Mouse (Mus musculus) liver, embryonic 16.5 days (tissue): ENCODE results near the gene AB124611. TPM values are rescaled to one million over a fixed set of nuclear protein-coding genes. Genes with fewer than 3 reads are reported as not detected.

ENCODE experiments used
- ATAC-seq: fragments of 200-750 bp; cut with Nextera tagmentation; 2 replicates; pipeline ENCODE4 v1.8.0; 2017; ENCODE audit warnings: low read depth, mild to moderate bottlenecking, moderate number of reproducible peaks, moderate library complexity
- H3K27ac ChIP-seq: fragments of 300-500 bp; sonication (generic); 2 replicates; pipeline ENCODE4 v1.5.1; 2014; ENCODE audit warnings: mild to moderate bottlenecking, low read length
- H3K27me3 ChIP-seq: fragments of 300-500 bp; sonication (generic); 2 replicates; pipeline ENCODE4 v1.6.1; 2014; ENCODE audit warnings: low read depth, low read length, mixed read lengths; ENCODE audit not compliant: control insufficient read depth, insufficient read depth
- H3K36me3 ChIP-seq: fragments of 300-500 bp; sonication (generic); 2 replicates; pipeline ENCODE4 v1.6.1; 2014; ENCODE audit warnings: mild to moderate bottlenecking; ENCODE audit not compliant: control insufficient read depth, insufficient read depth
- H3K4me1 ChIP-seq: fragments of 300-500 bp; sonication (generic); 2 replicates; pipeline ENCODE4 v1.6.1; 2014; ENCODE audit warnings: low read depth, low read length, mixed read lengths; ENCODE audit not compliant: control insufficient read depth
- H3K4me2 ChIP-seq: fragments of 300-500 bp; sonication (generic); 2 replicates; pipeline ENCODE4 v1.6.1; 2014; ENCODE audit warnings: low read depth, low read length, mixed read lengths
- H3K4me3 ChIP-seq: fragments of 300-500 bp; sonication (generic); 2 replicates; pipeline ENCODE4 v1.5.1; 2014; ENCODE audit warnings: low read depth, mild to moderate bottlenecking, low read length
- H3K9ac ChIP-seq: fragments of 300-500 bp; sonication (generic); 2 replicates; pipeline ENCODE4 v1.6.1; 2014; ENCODE audit warnings: low read depth, low read length
- H3K9me3 ChIP-seq: fragments of 300-500 bp; sonication (generic); replicated peaks from 2 replicates; pipeline ENCODE4 v1.6.1; 2016; ENCODE audit warnings: low read length; ENCODE audit not compliant: control insufficient read depth
- WGBS: fragments of 180-500 bp; shearing (Covaris S2); extraction: QIAGEN DNeasy Blood & Tissue Kit; methylation state at CpG from one replicate; pipeline ENCODE4 v1.1.7; 2014; ENCODE audit not compliant: insufficient replicate concordance; 5-methylcytosine and 5-hydroxymethylcytosine counted together
- polyA plus RNA-seq: library from polyadenylated mRNA; unstranded; fragments of >200 nt; fragmentation: Nextera tagmentation; extraction: Ambion mirVana; gene quantifications from 2 replicates; pipeline ENCODE4 v1.2.1, GENCODE M21; 2015

The AB124611 gene
- polyA plus RNA-seq, 1 experiment from 2014 or later: 11.3 TPM

DNA sequence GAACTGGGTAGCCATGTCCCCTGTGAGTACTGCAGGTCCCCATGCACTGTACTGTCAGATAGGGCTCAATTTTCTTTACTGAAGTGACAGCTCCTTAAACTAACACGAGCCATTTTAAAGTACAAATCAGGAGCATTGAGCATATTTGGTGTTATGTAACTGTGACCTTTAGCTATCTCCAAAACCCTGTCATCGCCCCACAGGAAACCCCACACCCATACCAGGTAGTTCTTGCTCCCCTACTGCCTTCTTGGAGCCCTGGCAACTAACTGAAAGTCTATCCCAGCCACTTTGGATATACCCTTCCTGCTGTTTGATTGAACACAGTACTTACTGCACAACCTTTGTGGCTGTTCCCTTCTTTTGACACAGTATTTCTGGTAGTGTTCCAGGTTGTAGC is 41.1 kb downstream of the AB124611 start:
- H3K9me3 ChIP-seq: no peaks in the 10 kb centered on the region
- peaks cover 34% of the 10 kb centered on the region for H3K4me1 ChIP-seq
- no peak overlapping the region for H3K27ac ChIP-seq
- H3K27me3 ChIP-seq: no peaks in the 10 kb centered on the region
- H3K4me2 ChIP-seq: no peak overlapping the region
- H3K36me3 ChIP-seq: peaks cover 20% of the 10 kb centered on the region
- ATAC-seq: no peak
- no peak overlapping the region for H3K9ac ChIP-seq
- no peak overlapping the region for H3K4me3 ChIP-seq
- WGBS: 65% methylated on average over 2 of the region's 2 CpGs

DNA sequence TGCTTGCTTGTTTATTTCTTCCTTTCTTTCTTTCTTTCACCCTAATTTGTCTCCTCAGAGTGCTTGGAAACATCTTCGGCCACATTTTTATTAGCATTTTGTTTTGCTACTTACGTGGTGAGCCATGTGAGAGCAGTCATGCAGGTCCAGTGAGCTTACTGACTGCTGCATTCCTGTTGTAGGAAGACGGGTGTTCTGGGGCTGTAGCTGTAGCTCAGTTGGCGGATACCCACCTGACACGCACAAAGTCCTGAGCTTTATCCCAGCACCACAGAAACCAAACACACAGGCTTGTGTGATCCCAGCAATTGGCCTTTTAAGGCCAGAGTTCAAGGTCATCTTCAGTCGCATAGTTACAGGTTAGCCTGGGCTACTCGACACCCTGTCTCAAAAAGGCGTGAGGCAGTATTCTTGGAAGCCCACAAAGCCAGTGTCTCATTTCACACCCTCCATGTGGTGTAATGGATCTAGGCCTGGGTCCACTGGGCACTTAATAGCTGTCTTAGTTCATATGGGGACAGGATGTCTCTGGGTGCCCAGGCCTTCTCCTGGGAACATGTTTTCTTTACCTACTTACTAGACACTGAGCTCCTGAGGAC is 42.8 kb downstream of the AB124611 start:
- H3K27me3 ChIP-seq: no peaks in the 10 kb centered on the region

DNA sequence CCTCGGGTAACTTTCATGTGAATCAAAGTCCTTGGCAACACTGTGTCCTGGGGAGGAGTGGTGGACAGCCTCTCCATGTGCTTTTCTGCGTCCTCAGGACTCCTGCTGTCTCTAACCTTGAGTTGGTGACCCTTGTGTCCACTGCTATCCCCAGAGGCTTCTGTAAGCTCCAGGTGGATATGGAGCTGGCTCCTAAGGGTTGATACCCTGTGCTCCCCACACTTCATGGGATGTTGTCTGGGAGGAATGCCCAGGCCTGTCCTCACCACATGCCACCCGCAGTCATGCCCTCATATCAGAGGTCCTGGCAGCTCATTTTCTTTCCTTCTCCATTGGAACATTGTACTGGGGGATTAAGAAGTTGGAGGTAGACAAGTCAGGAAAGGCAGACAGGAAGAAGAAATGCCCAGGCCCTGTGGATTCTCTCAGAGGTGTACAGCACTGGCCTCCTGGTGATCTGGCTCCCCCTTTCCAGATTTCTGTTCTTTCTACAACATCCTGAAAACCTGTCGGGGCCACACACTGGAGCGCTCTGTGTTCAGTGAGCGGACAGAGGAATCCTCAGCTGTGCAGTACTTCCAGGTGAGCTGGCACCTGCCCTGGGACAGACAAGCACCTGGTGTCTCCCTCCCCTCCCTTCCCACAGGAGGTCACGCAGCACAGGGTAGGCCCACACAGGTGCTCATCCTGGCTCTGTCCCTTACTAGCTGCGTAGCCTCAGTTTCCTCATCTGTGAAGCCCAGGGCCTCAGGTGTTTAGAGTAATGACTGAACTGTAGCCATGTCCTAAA is 48.2 kb downstream of the AB124611 start:
- ATAC-seq: no peak
- Histone ChIP-seq H3K27me3 (no peaks in the 10 kb centered on the region), H3K4me2 (no peak overlapping the region), H3K4me1 (no peaks in the 10 kb centered on the region), H3K9ac (no peak overlapping the region), H3K9me3 (no peaks in the 10 kb centered on the region), H3K4me3 (no peak overlapping the region), H3K36me3 (peaks cover 48% of the 10 kb centered on the region), H3K27ac (no peak overlapping the region)
- 86% methylated on average over 8 of the region's 8 CpGs for WGBS

More for the DNA sequence above, 42.8 kb downstream of the AB124611 start:
- Histone ChIP-seq H3K36me3 (peaks cover 23% of the 10 kb centered on the region), H3K4me3 (no peak overlapping the region), H3K27ac (no peak overlapping the region), H3K4me1 (peaks cover 34% of the 10 kb centered on the region), H3K9ac (no peak overlapping the region), H3K4me2 (no peak overlapping the region), H3K9me3 (no peaks in the 10 kb centered on the region)
- no peak for ATAC-seq
- WGBS: 81% methylated on average over 8 of the region's 8 CpGs

DNA sequence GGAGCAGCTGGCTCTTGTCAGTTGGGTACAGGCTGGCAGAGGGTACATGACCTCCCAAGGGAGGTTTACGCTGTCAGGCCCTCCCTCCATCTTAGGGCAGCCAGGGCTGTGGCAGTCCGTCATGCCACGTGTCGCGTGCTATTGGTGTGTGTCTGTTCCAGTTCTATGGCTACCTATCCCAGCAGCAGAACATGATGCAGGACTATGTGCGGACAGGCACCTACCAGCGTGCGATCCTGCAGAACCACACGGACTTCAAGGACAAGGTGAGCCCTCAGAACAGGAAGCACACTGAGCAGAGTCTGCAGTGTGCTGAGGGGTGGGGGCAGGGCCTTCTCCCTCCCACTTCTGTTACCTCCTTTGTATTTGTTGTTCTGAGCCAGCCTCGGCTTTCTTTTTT is 49.3 kb downstream of the AB124611 start:
- no peak for ATAC-seq
- H3K4me2 ChIP-seq: no peak overlapping the region
- peaks cover 49% of the 10 kb centered on the region for H3K36me3 ChIP-seq
- 84% methylated on average over 10 of the region's 10 CpGs for WGBS
- no peaks in the 10 kb centered on the region for H3K27me3 ChIP-seq
- no peaks in the 10 kb centered on the region for H3K9me3 ChIP-seq
- H3K27ac ChIP-seq: no peak overlapping the region
- H3K4me3 ChIP-seq: no peak overlapping the region
- H3K9ac ChIP-seq: no peak overlapping the region
- no peaks in the 10 kb centered on the region for H3K4me1 ChIP-seq

DNA sequence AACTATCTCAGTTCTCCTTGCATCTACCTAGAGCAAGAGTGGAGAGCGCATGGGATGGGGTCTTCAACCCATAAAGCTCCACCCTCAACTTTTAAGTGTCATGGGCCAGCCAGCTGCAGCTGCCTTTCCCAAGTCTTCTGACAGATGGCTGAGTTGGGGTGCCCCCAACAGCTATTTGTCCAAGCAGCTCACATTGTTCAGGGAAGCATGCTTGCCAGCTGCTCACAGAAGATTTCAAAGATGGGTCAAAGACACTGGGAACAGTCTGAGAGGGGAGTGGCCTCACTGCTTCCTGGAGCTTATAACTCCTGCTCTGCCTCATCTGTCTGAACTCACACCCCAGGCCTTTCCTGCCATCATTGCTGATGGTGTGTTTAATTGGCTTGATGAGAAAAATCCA is 50.3 kb downstream of the AB124611 start:
- WGBS: 100% methylated on average over 1 of the region's 1 CpGs
- Histone ChIP-seq H3K4me1 (no peaks in the 10 kb centered on the region), H3K9ac (no peak overlapping the region), H3K27me3 (no peaks in the 10 kb centered on the region), H3K4me3 (no peak overlapping the region), H3K9me3 (no peaks in the 10 kb centered on the region), H3K4me2 (no peak overlapping the region), H3K27ac (no peak overlapping the region), H3K36me3 (peaks cover 49% of the 10 kb centered on the region)
- no peak for ATAC-seq

DNA sequence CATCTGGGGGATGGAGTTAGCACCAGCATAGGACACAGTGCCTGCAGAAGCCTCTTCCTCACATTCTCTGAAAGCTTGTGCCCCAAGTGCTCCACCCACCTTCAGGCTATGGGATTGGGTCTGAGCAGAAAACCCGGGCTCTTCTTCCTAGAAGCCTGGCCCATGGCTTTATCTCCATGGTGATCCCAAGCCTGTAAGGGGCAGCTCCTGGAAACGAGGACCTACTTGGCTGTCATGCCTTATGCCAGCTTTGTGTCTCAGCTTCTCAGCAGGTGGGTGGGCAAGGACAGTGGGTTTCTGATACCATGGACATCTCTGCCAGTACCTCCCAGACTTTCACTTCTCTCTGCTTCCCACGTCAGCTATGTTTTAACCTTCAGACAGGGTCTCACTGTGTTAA is 52.2 kb downstream of the AB124611 start:
- 77% methylated on average over 3 of the region's 3 CpGs for WGBS
- Histone ChIP-seq H3K4me1 (no peaks in the 10 kb centered on the region), H3K4me3 (no peak overlapping the region), H3K27ac (no peak overlapping the region), H3K27me3 (no peaks in the 10 kb centered on the region), H3K9me3 (no peaks in the 10 kb centered on the region), H3K4me2 (no peak overlapping the region), H3K9ac (no peak overlapping the region), H3K36me3 (peaks cover 44% of the 10 kb centered on the region)
- no peak for ATAC-seq

DNA sequence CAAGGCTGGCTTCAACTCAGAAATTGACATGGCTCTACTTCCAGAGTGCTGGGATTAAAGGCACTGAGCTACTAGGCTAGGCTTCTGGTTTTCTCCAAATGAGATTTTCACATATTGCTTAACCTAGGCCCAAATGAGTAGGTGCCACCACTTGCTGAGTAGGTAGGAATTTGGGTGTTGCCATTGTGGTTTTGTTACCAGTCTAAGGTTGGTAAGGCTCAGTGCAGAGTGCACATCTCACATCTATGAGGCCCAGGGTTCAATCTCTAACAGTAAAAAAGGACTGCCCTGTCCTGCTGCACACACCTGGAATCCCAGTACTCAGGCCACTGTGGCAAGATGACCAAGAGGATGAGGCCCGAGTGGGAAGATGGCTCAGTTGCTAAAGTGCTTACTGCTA is 59.4 kb downstream of the AB124611 start:
- no peak overlapping the region for H3K4me3 ChIP-seq
- H3K27me3 ChIP-seq: no peaks in the 10 kb centered on the region
- H3K9ac ChIP-seq: no peak overlapping the region
- H3K36me3 ChIP-seq: peaks cover 66% of the 10 kb centered on the region
- no peak for ATAC-seq
- H3K4me2 ChIP-seq: no peak overlapping the region
- no peaks in the 10 kb centered on the region for H3K4me1 ChIP-seq
- H3K9me3 ChIP-seq: no peaks in the 10 kb centered on the region
- WGBS: 69% methylated on average over 1 of the region's 1 CpGs
- H3K27ac ChIP-seq: no peak overlapping the region

DNA sequence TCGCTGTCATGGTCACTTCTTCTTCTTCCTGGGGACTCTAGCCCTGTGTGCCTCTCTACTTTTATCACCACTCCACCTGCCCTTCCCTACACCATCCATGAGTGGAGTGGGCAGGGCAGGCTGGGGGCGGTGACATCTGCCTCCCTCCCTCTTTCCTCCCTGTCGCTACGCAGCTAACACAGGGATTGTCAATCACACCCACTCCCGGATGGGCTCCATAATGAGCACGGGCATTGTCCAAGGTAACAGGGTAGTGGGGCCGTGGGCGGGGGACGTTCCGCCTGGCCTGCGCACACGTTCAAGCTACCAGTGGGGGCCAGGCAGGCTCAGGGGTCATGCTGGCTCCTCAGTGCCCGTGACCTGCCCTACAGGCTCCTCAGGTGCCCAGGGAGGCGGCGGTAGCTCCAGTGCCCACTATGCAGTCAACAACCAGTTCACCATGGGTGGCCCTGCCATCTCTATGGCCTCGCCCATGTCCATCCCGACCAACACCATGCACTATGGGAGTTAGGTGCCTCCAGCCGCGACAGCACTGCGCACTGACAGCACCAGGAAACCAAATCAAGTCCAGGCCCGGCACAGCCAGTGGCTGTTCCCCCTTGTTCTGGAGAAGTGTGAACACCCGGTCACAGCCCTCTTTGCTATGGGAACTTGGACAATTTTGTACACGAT is 61.8 kb downstream of the AB124611 start:
- peaks cover 8% of the 10 kb centered on the region for H3K4me1 ChIP-seq
- H3K27me3 ChIP-seq: no peaks in the 10 kb centered on the region
- peaks cover 60% of the 10 kb centered on the region for H3K36me3 ChIP-seq
- no peaks in the 10 kb centered on the region for H3K9me3 ChIP-seq
- no peak overlapping the region for H3K27ac ChIP-seq
- ATAC-seq: no peak
- H3K4me3 ChIP-seq: no peak overlapping the region
- no peak overlapping the region for H3K4me2 ChIP-seq
- no peak overlapping the region for H3K9ac ChIP-seq
- whole genome bisulfite sequencing: 84% methylated on average over 23 of the region's 23 CpGs

DNA sequence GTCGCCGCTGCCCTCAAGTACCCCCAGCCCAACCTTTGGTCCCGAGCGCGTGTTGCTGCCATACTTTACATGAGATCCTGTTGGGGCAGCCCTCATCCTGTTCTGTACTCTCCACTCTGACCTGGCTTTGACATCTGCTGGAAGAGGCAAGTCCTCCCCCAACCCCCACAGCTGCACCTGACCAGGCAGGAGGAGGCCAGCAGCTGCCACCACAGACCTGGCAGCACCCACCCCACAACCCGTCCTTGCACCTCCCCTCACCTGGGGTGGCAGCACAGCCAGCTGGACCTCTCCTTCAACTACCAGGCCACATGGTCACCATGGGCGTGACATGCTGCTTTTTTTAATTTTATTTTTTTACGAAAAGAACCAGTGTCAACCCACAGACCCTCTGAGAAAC is 62.4 kb downstream of the AB124611 start:
- H3K4me1 ChIP-seq: peaks cover 9% of the 10 kb centered on the region
- H3K9me3 ChIP-seq: no peaks in the 10 kb centered on the region
- 81% methylated on average over 8 of the region's 8 CpGs for WGBS
- no peak overlapping the region for H3K4me2 ChIP-seq
- no peak overlapping the region for H3K4me3 ChIP-seq
- H3K27me3 ChIP-seq: no peaks in the 10 kb centered on the region
- H3K9ac ChIP-seq: no peak overlapping the region
- H3K27ac ChIP-seq: no peak overlapping the region
- peaks cover 55% of the 10 kb centered on the region for H3K36me3 ChIP-seq
- ATAC-seq: no peak
